Mouse (Mus musculus) heart, embryonic 13.5 days (tissue): ENCODE data around the gene Dus2. TPM values are rescaled to one million over a fixed set of nuclear protein-coding genes. Genes with fewer than 3 reads are reported as not detected.
"Not testable (repeated sequence)": the region's sequence is repeated elsewhere in the genome, so short reads cannot be mapped to it uniquely, and the experiment has no call there.

Experiments
- ATAC-seq: fragments of 200-750 bp; cut with Nextera tagmentation; 2 replicates; pipeline ENCODE4 v1.8.0; 2017; ENCODE audit warnings: moderate TSS enrichment; ENCODE audit not compliant: insufficient number of reproducible peaks, low FRiP score, low TSS enrichment; ENCODE audit errors: extremely low read depth
- H3K27ac ChIP-seq: fragments of 300-500 bp; sonication (generic); replicated peaks from 2 replicates; pipeline ENCODE4 v1.5.1; 2015; ENCODE audit warnings: moderate library complexity, mild to moderate bottlenecking, inconsistent platforms
- H3K27me3 ChIP-seq: fragments of 300-500 bp; sonication (generic); replicated peaks from 2 replicates; pipeline ENCODE4 v1.6.1; 2015; ENCODE audit warnings: mild to moderate bottlenecking, inconsistent platforms
- H3K36me3 ChIP-seq: fragments of 300-500 bp; sonication (generic); 2 replicates; pipeline ENCODE4 v1.6.1; 2015; ENCODE audit warnings: mild to moderate bottlenecking, inconsistent platforms
- H3K4me1 ChIP-seq: fragments of 300-500 bp; sonication (generic); 2 replicates; pipeline ENCODE4 v1.6.1; 2015; ENCODE audit warnings: inconsistent platforms
- H3K4me2 ChIP-seq: fragments of 300-500 bp; sonication (generic); 2 replicates; pipeline ENCODE4 v1.6.1; 2015; ENCODE audit warnings: inconsistent platforms, mild to moderate bottlenecking, moderate library complexity
- H3K4me3 ChIP-seq: fragments of 300-500 bp; sonication (generic); 2 replicates; pipeline ENCODE4 v1.5.1; 2015; ENCODE audit warnings: moderate library complexity, mild to moderate bottlenecking, inconsistent platforms
- H3K9ac ChIP-seq: fragments of 300-500 bp; sonication (generic); 2 replicates; pipeline ENCODE4 v1.6.1; 2015; ENCODE audit warnings: inconsistent platforms, mild to moderate bottlenecking, moderate library complexity
- H3K9me3 ChIP-seq: fragments of 300-500 bp; sonication (generic); 2 replicates; pipeline ENCODE4 v1.6.1; 2016; ENCODE audit warnings: inconsistent platforms
- WGBS: fragments of 180-500 bp; shearing (Covaris S2); methylation state at CpG from one replicate; pipeline ENCODE4 v1.1.7; 2015; ENCODE audit warnings: mixed read lengths; 5-methylcytosine and 5-hydroxymethylcytosine counted together
- polyA plus RNA-seq: library from polyadenylated mRNA; unstranded; fragments of >200 nt; fragmentation: Nextera tagmentation; extraction: Ambion mirVana; gene quantifications from 2 replicates; pipeline ENCODE4 v1.2.1, GENCODE M21; 2015

Gene Dus2
- polyA plus RNA-seq, 1 experiment from 2014 or later: 16.4 TPM

DNA sequence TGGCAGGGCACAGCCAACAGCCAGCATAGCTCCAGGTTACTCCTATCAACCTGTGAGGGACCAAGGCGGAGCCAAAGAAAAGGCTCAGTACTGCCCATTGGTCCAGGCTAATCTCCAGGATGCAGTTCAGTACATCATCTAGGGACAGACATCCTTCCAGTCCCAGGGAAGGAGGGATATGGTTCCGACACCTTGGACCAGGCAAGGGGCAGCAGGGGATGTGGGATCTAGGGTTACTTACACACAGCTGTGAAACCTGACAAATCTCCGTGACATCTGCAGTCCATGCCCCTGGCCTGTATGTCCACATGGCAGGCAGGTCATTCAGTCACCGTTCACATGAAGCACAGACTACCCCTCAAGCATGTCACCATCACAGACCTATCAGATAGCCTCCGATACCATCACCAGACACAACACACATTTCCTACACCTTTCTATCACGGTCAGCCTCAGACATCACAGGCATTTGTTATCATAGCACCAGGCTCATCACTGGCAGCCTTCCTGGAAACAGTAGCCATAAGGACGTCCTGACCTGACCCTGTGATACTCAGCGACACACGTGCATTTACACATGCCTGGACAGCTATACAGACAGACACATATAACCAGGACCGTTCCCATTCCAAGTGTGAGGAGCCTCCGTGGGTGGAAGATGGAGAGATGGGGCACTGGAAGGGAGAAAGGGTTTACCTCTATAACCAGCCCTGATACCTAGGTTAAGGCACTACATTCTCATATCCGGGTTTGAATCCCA, 26.5 kb upstream of the Dus2 start:
- no peak for ATAC-seq
- Histone ChIP-seq H3K9ac (peak overlapping the region; percentile 97), H3K27ac (peak overlapping the region; percentile 95), H3K27me3 (no peaks in the 10 kb centered on the region), H3K9me3 (no peaks in the 10 kb centered on the region), H3K4me1 (peaks cover 69% of the 10 kb centered on the region), H3K4me2 (peak overlapping the region; percentile 77), H3K4me3 (peak overlapping the region; percentile 90), H3K36me3 (peaks cover 17% of the 10 kb centered on the region)
- 42% methylated on average over 12 of the region's 12 CpGs for WGBS

DNA sequence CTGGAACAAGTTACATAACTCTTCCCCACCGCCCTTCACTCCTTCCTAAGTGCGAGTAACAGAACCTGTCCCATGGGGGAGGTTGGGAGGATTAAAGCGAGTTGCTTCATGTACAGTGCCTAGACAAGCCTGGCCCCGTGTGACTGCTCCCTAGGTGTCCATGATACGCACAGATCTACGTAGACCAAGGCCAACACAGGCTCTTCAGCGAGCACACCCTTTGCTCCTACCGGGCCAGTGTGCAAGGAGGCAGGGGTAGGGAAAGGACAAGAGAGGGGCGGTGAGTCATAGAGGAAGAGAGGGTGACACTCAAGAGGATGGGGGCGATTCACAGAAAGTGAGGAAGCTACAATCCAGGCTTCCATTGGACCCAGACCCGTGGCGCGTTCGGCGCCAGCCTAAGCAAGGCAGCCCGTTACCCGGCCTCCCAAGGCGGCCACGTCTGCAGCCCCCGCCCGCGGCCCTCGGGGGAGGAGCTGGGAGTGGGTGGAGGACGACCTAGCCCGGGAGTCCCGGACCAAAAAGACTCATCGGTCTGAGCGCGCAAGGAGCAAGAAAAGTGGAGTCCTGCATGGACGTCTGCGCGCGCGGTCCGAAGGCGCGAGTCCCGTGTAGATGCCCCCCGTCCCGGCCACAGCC, 25.8 kb upstream of the Dus2 start:
- Histone ChIP-seq H3K27ac (peak overlapping the region; percentile 95), H3K9ac (peak overlapping the region; percentile 97), H3K4me3 (peak overlapping the region; percentile 90), H3K4me2 (peak overlapping the region; percentile 77), H3K4me1 (peaks cover 66% of the 10 kb centered on the region), H3K9me3 (no peaks in the 10 kb centered on the region), H3K36me3 (peaks cover 10% of the 10 kb centered on the region), H3K27me3 (no peaks in the 10 kb centered on the region)
- peak; percentile 39; the same call in 1 of the 2 replicates for ATAC-seq
- 1% methylated on average over 40 of the region's 40 CpGs for WGBS

DNA sequence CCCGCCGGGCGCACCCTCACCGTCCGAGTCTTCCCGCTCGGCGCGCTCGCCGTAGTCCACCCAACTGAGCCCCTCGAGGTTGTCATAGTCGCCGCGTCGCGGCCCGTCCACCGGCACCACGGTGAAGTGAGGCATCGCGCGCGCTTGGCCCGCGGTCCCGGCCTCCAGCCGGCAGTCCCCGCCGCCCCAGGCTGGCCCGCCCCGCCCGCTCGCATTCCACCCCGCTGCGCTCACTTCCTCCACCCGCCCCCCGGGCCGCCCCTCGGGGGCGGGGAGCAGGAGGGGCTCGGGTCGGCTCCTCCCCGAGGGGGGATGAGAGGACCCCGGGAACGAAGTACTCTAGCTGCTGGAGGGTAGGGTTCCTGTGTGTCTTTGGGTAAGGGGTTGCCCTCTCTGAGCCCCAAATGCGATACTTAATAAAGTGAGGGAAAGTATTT, 25.2 kb upstream of the Dus2 start, which contains the start of gene Slc12a4:
Slc12a4 (minus strand) TSS at position 193 of the 437 bp plus-strand sequence.
- Histone ChIP-seq H3K27ac (peak within 1 kb of the TSS; percentile 95), H3K27me3 (no peaks in the 10 kb centered on the region), H3K9ac (peak within 1 kb of the TSS; percentile 97), H3K36me3 (0 out of 2 replicates have a peak, but pooled peaks cover 6% of the 10 kb centered on the region), H3K4me3 (peak within 1 kb of the TSS; percentile 90), H3K9me3 (no peaks in the 10 kb centered on the region), H3K4me1 (peaks cover 66% of the 10 kb centered on the region), H3K4me2 (peak within 1 kb of the TSS; percentile 77)
- WGBS: 1% methylated on average over 46 of the region's 47 CpGs
- ATAC-seq: peak; percentile 78

DNA sequence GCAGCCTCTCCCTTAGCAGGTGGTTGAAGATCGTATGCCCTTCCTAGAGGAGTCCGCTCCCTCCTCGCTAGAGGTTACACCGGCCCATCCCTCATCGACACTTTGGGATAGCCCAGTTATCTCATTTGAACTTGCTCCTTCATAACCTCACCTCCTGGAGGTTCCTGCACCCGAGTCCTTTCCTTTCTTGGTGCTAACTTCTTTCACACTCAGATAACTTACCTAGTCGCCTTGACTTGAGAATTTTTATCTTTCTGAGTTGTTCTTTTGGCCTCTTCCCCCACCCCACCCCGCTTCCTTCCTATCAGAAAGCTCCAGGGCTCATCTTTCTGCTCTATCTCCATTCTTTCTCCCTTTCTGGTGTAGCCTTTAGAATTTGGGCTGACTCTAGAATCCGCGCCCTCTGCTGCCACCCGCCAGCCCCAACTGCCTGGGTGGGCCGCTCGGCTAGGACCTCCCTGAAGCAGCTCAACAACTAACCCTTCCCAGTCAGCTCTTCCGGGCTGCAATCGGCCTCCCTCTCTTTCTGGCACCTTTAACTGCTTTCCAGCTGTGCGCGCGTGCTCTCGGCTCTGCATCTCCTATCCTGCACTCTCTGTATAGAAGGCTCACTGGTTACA, 24.3 kb upstream of the Dus2 start:
- peak overlapping the region; percentile 97 for H3K9ac ChIP-seq
- 0 out of 2 replicates have a peak, but pooled peaks cover 6% of the 10 kb centered on the region for H3K36me3 ChIP-seq
- H3K9me3 ChIP-seq: no peaks in the 10 kb centered on the region
- peak overlapping the region; percentile 90 for H3K4me3 ChIP-seq
- peak overlapping the region; percentile 95 for H3K27ac ChIP-seq
- WGBS: 5% methylated on average over 19 of the region's 19 CpGs
- 0 out of 2 replicates have a peak, but pooled peaks have one; percentile 6 for ATAC-seq
- peaks cover 58% of the 10 kb centered on the region for H3K4me1 ChIP-seq
- H3K27me3 ChIP-seq: no peaks in the 10 kb centered on the region
- peak overlapping the region; percentile 77 for H3K4me2 ChIP-seq

DNA sequence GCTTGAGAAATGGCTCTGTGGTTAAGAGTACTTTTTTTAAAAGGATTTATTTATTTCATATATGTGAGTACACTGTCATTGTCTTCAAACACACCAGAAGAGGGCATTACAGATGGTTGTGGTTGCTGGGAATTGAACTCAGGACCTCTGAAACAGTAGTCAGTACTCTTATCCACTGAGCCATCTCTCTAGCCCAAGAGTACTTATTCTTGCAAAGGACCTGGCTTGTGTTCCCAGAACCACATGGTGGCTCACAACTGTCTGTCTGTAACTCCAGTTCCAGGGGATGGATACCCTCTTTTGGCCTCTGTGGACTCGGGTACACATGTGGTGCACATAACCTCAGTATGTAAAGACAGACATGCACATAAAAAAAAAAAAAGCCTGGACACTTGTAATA, 21.8 kb upstream of the Dus2 start:
- Histone ChIP-seq H3K4me2 (no peak overlapping the region), H3K9me3 (no peaks in the 10 kb centered on the region), H3K36me3 (no peaks in the 10 kb centered on the region), H3K27me3 (no peaks in the 10 kb centered on the region), H3K4me1 (peaks cover 33% of the 10 kb centered on the region), H3K4me3 (no peak overlapping the region), H3K9ac (no peak overlapping the region), H3K27ac (no peak overlapping the region)
- 74% methylated on average over 1 of the region's 1 CpGs for WGBS
- no peak for ATAC-seq

DNA sequence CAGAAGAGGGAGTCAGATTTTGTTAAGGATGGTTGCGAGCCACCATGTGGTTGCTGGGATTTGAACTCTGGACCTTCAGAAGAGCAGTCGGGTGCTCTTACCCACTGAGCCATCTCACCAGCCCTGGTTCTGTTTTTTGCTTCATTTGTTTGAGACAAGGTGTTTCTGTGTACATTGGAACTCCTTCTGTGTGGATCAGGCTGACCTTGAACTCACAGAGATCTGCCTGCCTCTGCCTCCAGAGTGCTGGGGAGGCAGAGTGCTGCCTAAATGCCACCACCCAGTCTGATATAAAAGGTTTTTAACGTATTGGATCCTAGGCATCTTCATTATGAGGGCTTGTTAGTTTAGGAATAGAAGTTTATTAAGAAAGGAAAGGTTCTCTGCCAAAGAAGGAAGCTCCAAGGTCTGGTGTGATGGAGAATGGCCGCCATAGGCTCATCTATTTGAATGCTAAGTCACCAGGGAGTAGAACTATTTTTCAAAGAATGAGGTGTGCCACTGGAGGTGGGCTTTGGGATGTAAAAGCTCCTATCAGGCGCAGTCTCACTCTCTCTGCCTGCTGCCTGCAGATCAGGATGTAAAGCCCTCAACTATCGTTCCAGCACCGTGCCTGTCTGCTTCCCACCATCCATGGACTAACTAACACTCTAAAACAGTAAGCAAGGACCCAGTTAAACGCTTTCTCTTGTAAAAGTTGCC, 20.0 kb upstream of the Dus2 start:
- H3K27me3 ChIP-seq: no peaks in the 10 kb centered on the region
- H3K9me3 ChIP-seq: no peaks in the 10 kb centered on the region
- H3K27ac ChIP-seq: no peak overlapping the region
- H3K4me3 ChIP-seq: no peak overlapping the region
- WGBS: 74% methylated on average over 8 of the region's 8 CpGs
- no peak for ATAC-seq
- H3K9ac ChIP-seq: no peak overlapping the region
- H3K4me2 ChIP-seq: no peak overlapping the region
- H3K4me1 ChIP-seq: peaks cover 24% of the 10 kb centered on the region
- no peaks in the 10 kb centered on the region for H3K36me3 ChIP-seq

DNA sequence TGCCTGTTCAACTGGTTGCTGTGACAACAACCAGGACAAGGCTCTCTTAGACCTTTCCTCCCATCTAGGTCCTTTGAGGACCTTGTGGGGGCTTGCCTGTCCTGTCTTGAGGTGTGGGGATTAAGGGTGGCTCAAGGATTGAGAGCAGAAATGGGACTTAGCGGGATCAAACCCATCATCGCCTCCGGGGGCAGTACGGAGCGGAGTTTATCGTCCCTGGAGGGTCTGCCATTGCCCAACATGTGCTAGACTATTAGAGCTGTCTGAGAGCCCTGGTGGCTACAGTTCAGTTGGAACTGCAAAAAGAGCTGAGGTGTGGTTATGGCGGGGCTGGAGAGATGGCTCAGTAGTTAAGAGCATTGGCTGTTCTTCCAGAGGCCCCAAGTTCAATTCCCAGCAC, 15.8 kb upstream of the Dus2 start:
- 66% methylated on average over 7 of the region's 7 CpGs for WGBS
- H3K4me1 ChIP-seq: no peaks in the 10 kb centered on the region
- no peaks in the 10 kb centered on the region for H3K9me3 ChIP-seq
- H3K9ac ChIP-seq: no peak overlapping the region
- no peaks in the 10 kb centered on the region for H3K27me3 ChIP-seq
- no peak overlapping the region for H3K4me3 ChIP-seq
- no peak for ATAC-seq
- H3K27ac ChIP-seq: no peak overlapping the region
- H3K36me3 ChIP-seq: no peaks in the 10 kb centered on the region
- no peak overlapping the region for H3K4me2 ChIP-seq

DNA sequence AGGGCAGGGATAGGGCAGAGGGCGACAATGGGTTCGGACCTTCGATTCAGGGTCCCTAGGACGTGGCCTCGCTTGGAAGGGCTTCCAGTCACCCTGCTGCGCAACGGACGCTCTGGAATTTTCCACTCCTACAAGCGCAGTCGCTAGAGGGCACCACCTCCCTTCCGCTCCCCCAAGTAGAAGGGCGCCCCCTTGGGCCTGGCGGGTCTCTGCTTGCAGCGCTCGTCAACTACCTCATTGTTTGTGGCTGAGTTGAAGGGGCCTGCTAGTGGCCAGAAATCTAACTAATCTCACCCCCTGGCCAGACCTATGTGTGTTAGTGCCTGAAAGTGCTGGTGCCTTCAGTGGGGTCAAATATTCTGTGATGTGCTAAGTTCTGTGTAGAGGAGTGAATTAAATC, 11.8 kb upstream of the Dus2 start, which contains the start of gene Dpep3:
Dpep3 (minus strand) TSS at position 105 of the 400 bp plus-strand sequence.
- 90% methylated on average over 15 of the region's 15 CpGs for WGBS
- no peaks in the 10 kb centered on the region for H3K36me3 ChIP-seq
- H3K4me2 ChIP-seq: no peak within 1 kb of the TSS
- H3K4me1 ChIP-seq: no peaks in the 10 kb centered on the region
- ATAC-seq: no peak
- no peak within 1 kb of the TSS for H3K4me3 ChIP-seq
- H3K27ac ChIP-seq: no peak within 1 kb of the TSS
- no peaks in the 10 kb centered on the region for H3K9me3 ChIP-seq
- H3K27me3 ChIP-seq: no peaks in the 10 kb centered on the region
- H3K9ac ChIP-seq: no peak within 1 kb of the TSS

DNA sequence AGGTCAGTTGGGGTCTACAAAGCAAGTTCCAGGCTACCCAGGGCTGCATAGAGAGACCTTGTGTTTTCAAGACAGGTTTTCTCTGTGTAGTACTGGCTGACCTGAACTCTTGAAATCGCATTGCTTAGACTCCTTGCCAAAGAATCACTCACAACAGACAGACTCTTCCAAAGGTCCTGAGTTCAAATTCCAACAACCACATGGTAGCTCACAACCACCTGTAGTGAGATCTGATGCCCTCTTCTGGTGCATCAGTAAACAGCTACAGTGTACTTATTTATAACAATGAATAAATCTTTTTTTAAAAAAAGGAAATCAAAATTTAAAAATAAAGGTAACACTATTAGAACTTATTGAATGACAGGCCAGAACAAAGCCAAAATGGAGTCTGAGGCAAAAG, 10.0 kb upstream of the Dus2 start:
- Histone ChIP-seq H3K9ac (no peak overlapping the region), H3K9me3 (no peaks in the 10 kb centered on the region), H3K36me3 (no peaks in the 10 kb centered on the region), H3K4me2 (no peak overlapping the region), H3K4me1 (no peaks in the 10 kb centered on the region), H3K27me3 (no peaks in the 10 kb centered on the region), H3K27ac (no peak overlapping the region), H3K4me3 (no peak overlapping the region)
- 72% methylated on average over 1 of the region's 1 CpGs for WGBS
- ATAC-seq: no peak

DNA sequence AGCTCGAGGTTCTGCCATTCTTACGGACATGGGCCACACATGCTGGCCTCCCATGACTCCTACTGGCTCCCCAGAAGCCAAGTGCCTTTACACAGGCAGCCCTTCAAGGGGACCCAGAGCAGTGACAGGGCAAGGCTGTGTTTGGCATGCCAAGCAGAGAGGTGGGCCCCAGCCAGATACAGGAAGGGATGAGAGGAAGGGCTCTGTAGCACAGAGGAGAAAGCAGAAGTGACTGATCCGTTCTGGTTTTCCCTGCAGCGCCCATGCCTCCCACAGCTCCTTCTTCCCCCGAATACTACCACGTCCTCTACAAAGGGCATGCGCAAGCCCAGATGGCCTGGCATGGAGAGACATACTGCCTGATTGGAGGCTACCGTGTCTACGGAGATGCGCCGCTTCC, 7.7 kb upstream of the Dus2 start:
- H3K4me2 ChIP-seq, H3K9ac ChIP-seq, H3K36me3 ChIP-seq, H3K4me3 ChIP-seq, H3K27ac ChIP-seq, H3K9me3 ChIP-seq, H3K27me3 ChIP-seq, H3K4me1 ChIP-seq, ATAC-seq: not testable (repeated sequence)
- WGBS: 75% methylated on average over 11 of the region's 11 CpGs

DNA sequence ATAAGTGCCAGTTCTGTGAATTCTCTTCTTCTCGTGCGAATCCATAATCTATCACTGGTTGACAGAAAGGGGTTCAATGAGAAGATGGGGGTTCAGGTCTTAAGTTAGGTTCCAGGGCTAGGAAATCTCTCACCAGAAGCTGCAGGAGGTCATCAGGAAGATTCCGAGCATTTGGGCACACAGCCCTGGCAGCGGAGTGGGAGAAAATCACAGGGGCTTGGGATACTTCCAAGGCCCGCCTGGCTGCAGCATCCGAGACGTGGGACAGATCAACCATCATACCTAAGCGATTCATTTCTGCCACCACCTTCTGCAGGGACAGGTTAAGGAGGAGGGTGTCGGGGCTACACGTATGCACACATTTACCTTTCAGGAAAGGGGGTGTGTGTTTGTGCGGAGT, 2.6 kb upstream of the Dus2 start:
- H3K27me3 ChIP-seq: peaks cover 7% of the 10 kb centered on the region
- no peak overlapping the region for H3K9ac ChIP-seq
- no peak overlapping the region for H3K27ac ChIP-seq
- no peak overlapping the region for H3K4me2 ChIP-seq
- 75% methylated on average over 11 of the region's 11 CpGs for WGBS
- H3K9me3 ChIP-seq: no peaks in the 10 kb centered on the region
- no peak for ATAC-seq
- H3K36me3 ChIP-seq: no peaks in the 10 kb centered on the region
- H3K4me3 ChIP-seq: no peak overlapping the region
- peaks cover 8% of the 10 kb centered on the region for H3K4me1 ChIP-seq
